Mouse (Mus musculus): ENCODE results near the gene Gm21425.
"Not testable (repeated sequence)": the region's sequence is repeated elsewhere in the genome, so short reads cannot be mapped to it uniquely, and the experiment has no call there.

Gene Gm21425

DNA sequence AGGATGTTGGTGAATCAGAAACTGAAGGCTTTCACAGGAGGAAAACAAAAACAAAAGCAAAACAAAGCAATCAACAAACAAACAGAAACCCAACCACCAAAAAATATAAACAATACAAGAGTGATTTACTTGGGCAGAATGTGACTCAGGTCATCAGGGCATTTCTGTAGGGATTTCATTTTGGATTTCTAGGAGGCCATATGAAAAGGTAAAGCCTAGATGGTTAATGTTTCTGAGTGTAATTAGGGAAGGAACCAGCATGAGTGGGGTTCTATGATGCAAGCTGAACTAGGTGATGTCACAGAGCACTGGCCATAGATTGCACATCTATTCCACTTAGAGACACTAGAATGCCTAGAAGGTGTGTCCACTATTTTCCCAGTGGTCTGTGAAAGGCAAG is at the start of gene Gm21425:
TSS of gene Gm21425 (plus strand) at position 301 of the 400 bp plus-strand sequence.
- not testable (repeated sequence) for H3K9me3 ChIP-seq (ENCODE audit: low read length); H3K36me3 ChIP-seq (ENCODE audit: insufficient read depth, low read length); H3K27me3 ChIP-seq (ENCODE audit: insufficient read depth, low read length); H3K4me3 ChIP-seq (replicated peaks; ENCODE audit: low read length); H3K4me1 ChIP-seq (replicated peaks; ENCODE audit: low read depth, low read length)

DNA sequence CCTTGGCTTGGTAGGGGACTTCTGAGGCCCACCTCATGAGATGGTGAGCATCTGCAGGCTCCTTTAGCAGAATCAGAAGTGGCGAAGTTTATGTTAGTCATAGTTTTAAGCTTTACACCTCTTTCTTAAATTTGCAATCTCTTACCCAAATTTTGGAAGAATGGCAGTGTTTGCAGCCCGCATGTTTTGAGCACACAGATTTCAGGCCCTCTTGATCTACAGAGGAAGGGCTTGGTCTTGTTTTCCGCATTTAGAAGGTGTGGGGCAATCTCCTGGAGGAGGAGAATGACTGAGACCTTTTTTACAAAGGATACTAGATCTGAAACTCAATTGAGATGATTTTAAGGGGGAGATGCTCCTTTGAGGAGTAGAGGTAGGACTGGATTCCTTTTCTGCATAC is 28.4 kb upstream of the Gm21425 start, which contains the start of gene Gm21891:
TSS of gene Gm21891 (minus strand) at position 101 of the 400 bp plus-strand sequence.
- not testable (repeated sequence) for H3K4me1 ChIP-seq (replicated peaks; ENCODE audit: low read depth, low read length); H3K4me3 ChIP-seq (replicated peaks; ENCODE audit: low read length); H3K36me3 ChIP-seq (ENCODE audit: insufficient read depth, low read length); H3K9me3 ChIP-seq (ENCODE audit: low read length); H3K27me3 ChIP-seq (ENCODE audit: insufficient read depth, low read length)
